Mouse (Mus musculus): ENCODE data around the gene Hcfc2. TPM values are rescaled to one million over a fixed set of nuclear protein-coding genes. Genes with fewer than 3 reads are reported as not detected.

Hcfc2 gene
- total RNA-seq, 2 experiments from 2014 or later = 29.6 to 32.1 TPM

DNA sequence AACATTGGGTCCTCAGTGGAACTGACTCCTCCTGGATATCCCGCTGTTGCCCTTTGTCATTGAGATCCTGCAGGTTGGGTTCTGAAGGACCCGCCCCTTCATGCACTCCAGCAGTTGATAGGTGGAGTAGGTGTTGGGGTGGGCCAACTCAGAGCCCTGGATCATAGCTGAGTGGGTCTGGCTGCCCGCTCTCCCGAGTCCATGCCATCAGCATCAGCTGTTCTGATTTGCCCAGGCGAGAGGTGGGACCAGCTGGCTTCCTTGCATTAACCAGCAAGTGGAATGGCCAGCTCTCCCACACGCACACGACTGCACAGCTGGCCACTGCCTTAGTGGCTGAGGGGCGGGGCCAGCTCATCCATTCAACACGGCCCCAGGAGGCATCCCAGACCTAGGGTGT is 72.9 kb downstream of the Hcfc2 start:
- no peak for DNase-seq (ENCODE audit: low spot score in 2 of 2)

DNA sequence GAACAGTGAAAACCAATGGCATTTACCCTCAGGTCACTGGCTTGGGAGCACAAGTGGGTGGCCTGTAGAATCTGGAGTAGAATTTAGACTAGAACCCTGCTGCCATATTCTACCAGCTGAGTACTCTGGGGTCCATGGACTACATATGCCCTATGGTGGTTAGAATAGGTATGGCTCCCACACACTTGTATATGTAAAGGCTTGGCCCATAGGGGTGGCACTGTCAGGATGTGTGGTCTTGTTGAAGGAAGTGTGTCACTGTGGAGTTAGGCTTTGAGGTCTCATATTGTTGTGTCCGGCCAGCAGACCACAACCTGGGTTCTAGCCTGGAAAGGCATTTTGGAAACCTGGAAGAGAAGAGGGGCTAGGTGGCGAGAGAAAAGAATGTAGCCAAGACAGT is 74.8 kb downstream of the Hcfc2 start:
- DNase-seq (ENCODE audit: low spot score in 2 of 2) = no peak

DNA sequence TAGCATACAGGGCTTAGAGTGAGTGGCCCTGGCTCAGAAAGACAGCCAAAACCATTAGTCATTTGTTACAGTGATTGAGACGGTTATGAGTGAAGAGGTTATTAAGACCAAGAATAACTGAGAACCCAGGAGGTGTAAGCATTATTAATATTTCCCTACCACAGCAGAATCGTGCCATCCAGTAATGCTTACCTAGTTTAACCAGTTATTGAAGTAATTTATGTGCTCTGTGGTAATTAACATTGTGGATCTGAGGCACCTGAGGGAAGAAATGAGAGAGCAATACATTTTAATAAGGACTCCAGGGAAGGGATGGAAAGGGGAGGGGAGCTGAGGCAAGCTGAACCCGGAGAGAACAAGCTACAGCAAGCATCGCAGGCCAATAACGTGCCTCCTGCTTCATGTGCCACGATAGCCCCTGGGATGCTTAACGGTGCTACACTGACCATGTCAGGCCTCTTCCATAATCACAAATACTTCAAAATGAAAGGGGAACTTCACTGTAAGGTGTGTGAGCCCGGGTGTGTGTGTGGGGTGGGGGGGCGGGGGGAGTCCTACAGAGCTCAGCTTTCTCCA is 75.7 kb downstream of the Hcfc2 start:
- DNase-seq (ENCODE audit: low spot score in 2 of 2) = no peak

DNA sequence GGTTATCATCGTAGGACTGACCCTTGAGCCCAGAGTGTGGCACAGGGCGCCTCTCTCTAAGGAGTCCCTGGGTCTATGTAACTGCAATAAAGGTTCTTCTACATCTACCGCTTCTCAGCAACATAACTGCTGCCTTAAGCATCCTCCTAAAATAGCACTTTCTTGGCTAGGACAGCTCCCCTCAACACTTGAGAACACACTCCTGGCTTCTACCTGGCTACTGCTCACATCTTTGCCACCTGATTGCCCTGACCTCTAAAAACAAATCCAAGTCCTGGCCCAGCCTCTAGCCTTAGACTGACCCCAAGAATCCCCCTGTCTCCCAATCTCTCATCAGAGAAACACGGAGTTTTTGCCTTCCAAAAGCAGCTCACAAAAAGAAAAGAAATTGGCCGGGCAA is 78.9 kb downstream of the Hcfc2 start:
- DNase-seq (ENCODE audit: low spot score in 2 of 2) = no peak

DNA sequence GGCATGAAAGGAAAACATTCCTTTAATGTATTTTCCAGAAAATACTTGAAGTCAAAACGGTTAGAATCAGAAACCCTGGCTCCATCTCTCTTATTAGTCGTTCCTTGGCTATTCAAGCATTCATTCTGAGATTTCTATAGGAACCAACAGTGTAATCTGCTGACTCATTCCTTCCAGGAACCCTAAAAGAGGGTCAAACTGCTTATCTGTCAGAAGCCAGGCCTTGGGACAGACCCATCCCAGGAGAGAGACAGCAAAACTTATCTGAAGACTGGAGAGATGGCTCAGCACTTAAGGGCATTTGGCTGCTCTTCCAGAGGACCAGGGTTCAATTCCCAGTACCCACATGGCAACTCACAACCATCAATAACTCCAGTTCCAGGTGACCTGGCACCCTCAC is 81.1 kb downstream of the Hcfc2 start:
- DNase-seq (ENCODE audit: low spot score in 2 of 2) = no peak

DNA sequence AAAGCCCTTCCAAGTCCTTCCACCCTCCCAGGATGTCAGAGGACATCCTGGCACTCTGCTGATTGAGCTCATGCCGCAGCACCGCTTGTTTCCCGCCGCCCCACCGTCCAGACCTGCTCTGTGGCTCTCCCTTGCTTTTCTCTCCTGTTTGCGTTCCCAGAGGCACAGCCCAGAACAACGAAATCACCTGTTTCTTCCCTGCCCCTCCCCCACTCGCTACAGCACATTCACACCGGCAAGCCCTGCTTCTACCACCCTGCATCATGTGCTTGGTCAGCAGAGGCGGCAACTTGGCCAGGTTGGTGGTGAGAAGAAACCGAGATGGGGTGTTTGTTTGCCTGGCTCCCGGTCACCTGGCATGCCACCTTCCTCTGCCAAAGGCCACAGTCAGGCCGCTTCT is 81.9 kb downstream of the Hcfc2 start:
- no peak for DNase-seq (ENCODE audit: low spot score in 2 of 2)

DNA sequence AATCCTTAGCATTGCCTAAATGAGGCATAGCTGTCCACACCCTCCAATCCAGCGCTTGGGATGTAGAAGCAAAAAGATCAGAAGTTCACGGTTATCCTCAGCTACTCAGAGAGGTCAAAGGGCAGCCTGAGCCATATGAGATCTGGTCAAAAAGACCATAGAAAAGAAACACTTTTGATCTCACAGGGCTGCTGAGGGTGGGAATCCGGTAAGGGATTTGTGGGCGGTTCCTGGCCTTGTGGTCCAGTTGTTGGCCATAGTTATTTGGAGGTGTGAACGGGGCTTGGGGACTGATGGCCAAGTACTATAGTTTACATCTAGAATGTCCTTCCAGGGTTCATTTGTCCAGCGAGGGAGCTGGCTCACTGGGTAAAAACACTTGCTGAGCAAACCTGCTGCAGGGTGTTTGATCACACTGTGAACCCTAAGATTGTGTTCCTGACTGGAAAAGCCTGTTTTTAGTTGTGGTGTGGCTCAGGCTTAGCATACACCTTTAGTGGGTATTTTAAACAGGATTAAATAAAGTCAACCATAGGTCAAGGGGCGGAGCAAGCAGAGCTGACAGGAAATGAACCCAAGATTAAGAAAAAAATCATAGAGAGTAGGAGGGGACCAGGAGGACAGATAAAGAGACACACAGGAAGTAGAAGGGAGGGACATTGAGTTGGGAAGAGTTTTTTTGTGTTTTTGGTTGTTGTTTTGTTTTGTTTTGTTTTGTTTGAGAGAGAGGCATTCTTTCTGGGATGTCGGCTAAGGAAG is 83.0 kb downstream of the Hcfc2 start:
- DNase-seq (ENCODE audit: low spot score in 2 of 2) = no peak

DNA sequence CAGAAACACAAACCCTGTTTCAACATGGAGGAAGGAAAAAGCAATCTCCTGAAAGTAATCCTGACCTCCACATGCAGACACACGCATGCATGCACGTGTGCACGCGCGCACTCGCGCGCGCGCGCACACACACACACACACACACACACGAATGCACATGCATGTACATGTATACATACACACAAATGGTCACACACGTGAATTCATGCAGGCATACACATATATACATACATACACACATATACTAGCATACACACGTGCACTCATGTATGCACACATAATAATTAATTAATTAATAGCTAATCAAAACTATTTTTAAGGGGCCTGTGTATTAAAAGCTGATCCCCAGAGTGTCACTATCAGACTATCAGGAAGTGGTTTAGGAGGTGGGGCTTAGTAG is 83.9 kb downstream of the Hcfc2 start:
- no peak for DNase-seq (ENCODE audit: low spot score in 2 of 2)

DNA sequence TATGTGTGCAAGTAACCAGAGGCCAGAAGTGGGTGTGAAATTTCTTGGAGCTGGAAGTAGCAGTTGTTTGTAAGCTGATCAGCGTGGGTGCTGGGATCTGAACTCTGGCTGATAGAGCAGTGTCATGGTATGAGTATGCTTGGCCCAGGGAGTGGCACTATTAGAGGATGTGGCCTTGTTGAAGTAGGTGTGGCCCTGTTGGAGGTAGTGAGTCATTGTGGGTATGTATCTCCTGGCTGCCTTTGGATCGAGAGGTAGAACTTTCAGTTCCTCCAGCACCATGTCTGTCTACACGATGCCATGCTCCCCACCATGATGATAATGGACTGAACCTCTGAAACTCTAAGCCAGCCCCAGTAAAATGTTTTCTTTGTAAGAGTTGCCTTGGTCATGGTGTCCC is 84.4 kb downstream of the Hcfc2 start:
- DNase-seq (ENCODE audit: low spot score in 2 of 2) = no peak

DNA sequence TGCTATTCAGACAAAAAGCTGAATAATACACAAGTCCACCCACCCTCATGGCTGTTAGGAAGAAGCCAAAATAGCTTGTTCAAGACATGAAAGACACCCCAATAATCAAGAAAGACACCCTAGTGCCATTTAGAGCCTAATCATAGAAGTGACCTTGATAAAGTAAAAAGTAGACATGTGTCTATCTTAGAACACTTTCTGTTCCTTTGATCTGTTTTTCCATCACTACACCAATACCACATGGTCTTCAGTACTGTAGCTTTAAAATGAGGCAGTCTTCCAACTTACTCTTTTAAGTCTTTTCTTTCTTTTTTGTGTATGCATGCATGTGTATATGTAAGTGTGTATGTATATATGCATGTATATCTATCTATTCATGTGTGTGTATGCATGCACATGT is 84.9 kb downstream of the Hcfc2 start:
- DNase-seq (ENCODE audit: low spot score in 2 of 2) = no peak

DNA sequence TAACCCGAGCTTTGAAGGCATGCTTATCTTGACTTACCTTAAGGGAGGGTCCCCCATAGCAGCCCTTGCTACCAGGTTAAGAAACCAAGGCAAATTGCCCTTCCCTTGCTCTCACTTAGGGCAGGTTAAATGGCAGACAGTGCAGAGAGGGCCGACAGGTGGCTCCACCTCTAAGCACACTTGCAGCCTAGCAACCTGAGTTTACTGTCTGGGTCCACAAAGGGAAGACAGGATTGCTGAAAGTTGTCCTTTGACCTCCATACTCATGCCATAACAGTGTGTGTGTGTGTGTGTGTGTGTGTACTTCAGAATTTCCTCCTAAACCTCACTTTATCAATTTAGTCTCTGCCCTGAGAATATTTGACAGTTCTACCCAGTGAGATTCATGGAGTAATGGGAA is 86.5 kb downstream of the Hcfc2 start:
- no peak for DNase-seq (ENCODE audit: low spot score in 2 of 2)

DNA sequence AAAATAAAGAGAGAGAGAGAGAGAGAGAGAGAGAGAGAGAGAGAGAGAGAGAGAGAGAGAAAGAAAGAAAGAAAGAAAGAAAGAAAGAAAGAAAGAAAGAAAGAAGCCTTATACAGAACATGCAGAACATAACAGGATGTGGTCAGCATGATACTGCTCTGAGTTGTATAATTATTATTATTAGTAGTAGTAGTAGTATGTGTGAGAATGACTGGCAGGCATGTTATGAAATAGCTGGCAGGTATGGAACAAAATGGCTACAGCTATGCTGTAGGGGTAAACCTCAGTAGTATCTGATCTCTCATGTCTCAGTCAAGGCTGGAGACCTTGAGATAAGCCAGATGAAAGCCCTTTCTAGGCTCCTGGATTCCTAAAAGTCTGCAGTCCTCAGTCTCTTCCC is 93.2 kb downstream of the Hcfc2 start:
- DNase-seq (ENCODE audit: low spot score in 2 of 2) = no peak

DNA sequence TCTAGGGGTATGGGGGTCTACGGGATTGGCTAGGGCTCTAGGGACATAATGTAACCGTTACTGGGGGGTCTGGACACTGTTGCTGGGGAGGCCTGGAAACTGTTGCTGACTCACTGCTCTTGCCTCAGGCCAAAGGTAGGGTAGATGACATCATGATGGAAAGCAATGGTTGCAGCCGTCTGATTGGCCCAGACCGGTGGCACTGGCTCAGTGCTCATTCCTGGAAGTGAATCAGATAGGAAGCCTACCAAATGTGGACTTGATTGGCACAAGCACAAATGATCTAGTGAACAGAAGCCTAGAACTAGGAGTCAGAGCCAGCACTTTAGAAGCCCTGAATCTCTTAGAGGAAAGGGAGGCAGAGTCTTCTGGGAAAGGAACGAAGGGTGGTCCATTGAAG is 94.5 kb downstream of the Hcfc2 start:
- DNase-seq (ENCODE audit: low spot score in 2 of 2) = no peak

DNA sequence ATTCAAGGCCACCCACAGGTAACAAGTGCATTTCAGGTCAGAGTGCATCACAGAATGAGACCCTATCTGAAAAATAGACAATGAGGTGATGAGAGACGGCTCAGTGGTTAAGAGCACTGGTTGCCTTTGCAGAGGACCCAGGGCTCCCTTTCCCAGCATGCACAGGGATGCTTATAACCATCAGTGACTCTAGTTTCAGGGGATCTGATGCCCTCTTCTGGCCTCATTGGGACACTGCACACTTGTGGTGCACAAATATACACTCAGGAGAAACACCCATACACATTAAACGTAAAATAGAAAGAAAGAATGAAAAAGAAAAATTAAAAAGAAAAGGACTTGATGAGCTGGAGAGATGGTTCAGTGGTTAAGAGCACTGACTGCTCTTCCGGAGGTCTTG is 95.8 kb downstream of the Hcfc2 start:
- no peak for DNase-seq (ENCODE audit: low spot score in 2 of 2)

Other genes with a start within 250 kb of the Hcfc2 start
- not detected for gene Gm1553, start 203.5 kb upstream of the Hcfc2 start, total RNA-seq (2021)
- 10 to 100 TPM; 21.1 to 21.9 TPM for gene 1190007I07Rik, start 72.9 kb upstream of the Hcfc2 start, total RNA-seq (2021)
- gene Tdg, start 66.3 kb upstream of the Hcfc2 start, total RNA-seq (2021) = 10 to 100 TPM; 19.8 to 25.3 TPM
- 1 to 10 TPM; 2.0 to 2.6 TPM for gene Glt8d2, start 5.5 kb upstream of the Hcfc2 start, total RNA-seq (2021)
- gene Nfyb, start 68.0 kb downstream of the Hcfc2 start, total RNA-seq (2021) = 10 to 100 TPM; 15.7 to 17.5 TPM
- gene Txnrd1, start 137.8 kb downstream of the Hcfc2 start, total RNA-seq (2021) = 100 to 1,000 TPM in 1 of 2 experiments, 10 to 100 TPM in 1; 86.4 to 142 TPM
- 1 to 10 TPM; 1.4 to 2.0 TPM for gene Eid3, start 170.5 kb downstream of the Hcfc2 start, total RNA-seq (2021)

Data from adrenal gland, adult 18-20 months (tissue).